Mouse (Mus musculus) liver, embryonic 16.5 days (tissue): Measurements from ENCODE around the gene Adgrg3. TPM values are rescaled to one million over a fixed set of nuclear protein-coding genes. Genes with fewer than 3 reads are reported as not detected.
A peak's percentile ranks its signal among the peaks of the same experiment; 100 is the strongest.

Experiments used
- ATAC-seq: fragments of 200-750 bp; cut with Nextera tagmentation; 2 replicates; pipeline ENCODE4 v1.8.0; 2017; ENCODE audit warnings: low read depth, mild to moderate bottlenecking, moderate number of reproducible peaks, moderate library complexity
- H3K27ac ChIP-seq: fragments of 300-500 bp; sonication (generic); 2 replicates; pipeline ENCODE4 v1.5.1; 2014; ENCODE audit warnings: mild to moderate bottlenecking, low read length
- H3K27me3 ChIP-seq: fragments of 300-500 bp; sonication (generic); 2 replicates; pipeline ENCODE4 v1.6.1; 2014; ENCODE audit warnings: low read depth, low read length, mixed read lengths; ENCODE audit not compliant: control insufficient read depth, insufficient read depth
- H3K36me3 ChIP-seq: fragments of 300-500 bp; sonication (generic); 2 replicates; pipeline ENCODE4 v1.6.1; 2014; ENCODE audit warnings: mild to moderate bottlenecking; ENCODE audit not compliant: control insufficient read depth, insufficient read depth
- H3K4me1 ChIP-seq: fragments of 300-500 bp; sonication (generic); 2 replicates; pipeline ENCODE4 v1.6.1; 2014; ENCODE audit warnings: low read depth, low read length, mixed read lengths; ENCODE audit not compliant: control insufficient read depth
- H3K4me2 ChIP-seq: fragments of 300-500 bp; sonication (generic); 2 replicates; pipeline ENCODE4 v1.6.1; 2014; ENCODE audit warnings: low read depth, low read length, mixed read lengths
- H3K4me3 ChIP-seq: fragments of 300-500 bp; sonication (generic); 2 replicates; pipeline ENCODE4 v1.5.1; 2014; ENCODE audit warnings: low read depth, mild to moderate bottlenecking, low read length
- H3K9ac ChIP-seq: fragments of 300-500 bp; sonication (generic); 2 replicates; pipeline ENCODE4 v1.6.1; 2014; ENCODE audit warnings: low read depth, low read length
- H3K9me3 ChIP-seq: fragments of 300-500 bp; sonication (generic); replicated peaks from 2 replicates; pipeline ENCODE4 v1.6.1; 2016; ENCODE audit warnings: low read length; ENCODE audit not compliant: control insufficient read depth
- WGBS: fragments of 180-500 bp; shearing (Covaris S2); extraction: QIAGEN DNeasy Blood & Tissue Kit; methylation state at CpG from one replicate; pipeline ENCODE4 v1.1.7; 2014; ENCODE audit not compliant: insufficient replicate concordance; 5-methylcytosine and 5-hydroxymethylcytosine counted together
- polyA plus RNA-seq: library from polyadenylated mRNA; unstranded; fragments of >200 nt; fragmentation: Nextera tagmentation; extraction: Ambion mirVana; gene quantifications from 2 replicates; pipeline ENCODE4 v1.2.1, GENCODE M21; 2015

Gene Adgrg3
- 8.3 and 9.1 TPM in 2 replicates for polyA plus RNA-seq

DNA sequence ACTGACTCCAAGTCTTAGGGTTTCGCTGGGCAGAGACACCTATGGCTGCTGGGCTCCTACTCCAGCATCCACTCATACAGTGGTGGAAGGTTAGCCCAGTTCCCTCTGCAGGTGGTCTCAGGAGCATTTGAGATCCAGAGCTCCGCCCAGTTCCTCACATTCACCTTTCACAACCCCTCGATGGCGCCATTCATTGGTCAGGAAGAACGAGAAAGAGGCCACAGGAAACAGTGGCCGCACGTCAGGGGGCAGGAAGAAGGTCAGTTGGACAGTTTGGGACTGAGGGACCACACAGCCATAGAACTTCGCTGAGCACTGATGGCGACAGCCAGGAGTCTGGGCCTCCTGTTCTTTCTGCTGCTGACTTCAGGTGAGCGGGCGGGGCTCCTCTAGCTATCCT lies at the start of gene Adgrg3:
Gene Adgrg3 (plus strand): TSS at position 242 of the 400 bp plus-strand sequence.
- H3K9ac ChIP-seq, result no peak within 1 kb of the TSS
- H3K27me3 ChIP-seq, result no peaks in the 10 kb centered on the region
- H3K4me1 ChIP-seq, result peaks cover 5% of the 10 kb centered on the region
- H3K4me3 ChIP-seq, result peak within 1 kb of the TSS; percentile 11
- no peaks in the 10 kb centered on the region for H3K9me3 ChIP-seq
- 45% methylated on average over 11 of the region's 11 CpGs for WGBS
- ATAC-seq, result no peak
- H3K27ac ChIP-seq, result no peak within 1 kb of the TSS
- H3K4me2 ChIP-seq, result no peak within 1 kb of the TSS
- H3K36me3 ChIP-seq, result peaks cover 19% of the 10 kb centered on the region

DNA sequence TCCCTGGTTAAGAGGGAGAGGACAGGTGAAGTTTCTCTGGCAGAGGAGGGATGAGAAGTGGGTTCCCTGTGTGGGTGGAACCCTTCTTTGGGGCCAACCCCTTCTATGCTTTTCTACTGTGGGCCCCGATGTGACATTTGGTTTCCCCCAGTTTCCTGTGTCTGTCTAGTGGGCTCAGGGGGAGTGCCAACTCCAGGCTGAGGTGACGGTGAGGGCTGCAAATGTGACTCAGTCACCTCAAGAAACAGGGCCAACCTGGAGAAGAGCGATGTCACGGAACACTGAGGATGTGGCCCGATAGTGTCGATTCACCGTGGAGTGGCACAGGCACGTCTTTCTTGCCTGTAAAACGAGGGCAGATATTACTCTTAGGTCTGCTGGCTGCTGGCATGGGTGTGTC lies 44.2 kb upstream of the Adgrg3 start:
- no peak overlapping the region for H3K9ac ChIP-seq
- no peak overlapping the region for H3K4me3 ChIP-seq
- no peaks in the 10 kb centered on the region; the same call in 1 of the 2 replicates for H3K27me3 ChIP-seq
- 47% methylated on average over 9 of the region's 9 CpGs for WGBS
- no peaks in the 10 kb centered on the region for H3K36me3 ChIP-seq
- H3K4me2 ChIP-seq, result no peak overlapping the region
- H3K9me3 ChIP-seq, result no peaks in the 10 kb centered on the region
- H3K27ac ChIP-seq, result no peak overlapping the region
- no peak for ATAC-seq
- H3K4me1 ChIP-seq, result peaks cover 44% of the 10 kb centered on the region

DNA sequence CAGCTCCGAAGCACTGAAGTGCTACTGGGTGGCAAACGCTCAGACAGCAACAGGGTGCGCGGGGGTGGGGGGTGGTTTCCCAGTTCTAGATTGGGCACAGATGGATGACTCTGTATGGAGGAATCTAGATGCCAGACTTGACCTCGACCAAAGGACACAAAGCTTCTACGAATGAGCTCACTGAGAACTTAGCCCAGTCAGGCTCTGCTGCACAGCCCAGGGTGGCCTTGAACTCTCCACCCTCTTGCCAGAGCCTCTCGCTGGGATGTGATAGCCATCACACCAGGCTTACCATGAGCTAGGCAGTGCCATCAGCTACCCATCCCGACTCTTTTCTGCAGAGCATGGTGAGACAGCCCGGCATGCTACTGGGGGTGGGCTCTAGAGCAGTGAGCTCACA lies 43.7 kb upstream of the Adgrg3 start:
- Histone ChIP-seq H3K9ac (no peak overlapping the region), H3K4me1 (peaks cover 49% of the 10 kb centered on the region), H3K4me2 (no peak overlapping the region), H3K27me3 (no peaks in the 10 kb centered on the region; the same call in 1 of the 2 replicates), H3K27ac (no peak overlapping the region), H3K36me3 (no peaks in the 10 kb centered on the region), H3K9me3 (no peaks in the 10 kb centered on the region), H3K4me3 (no peak overlapping the region)
- WGBS, result 60% methylated on average over 9 of the region's 9 CpGs
- ATAC-seq, result no peak

DNA sequence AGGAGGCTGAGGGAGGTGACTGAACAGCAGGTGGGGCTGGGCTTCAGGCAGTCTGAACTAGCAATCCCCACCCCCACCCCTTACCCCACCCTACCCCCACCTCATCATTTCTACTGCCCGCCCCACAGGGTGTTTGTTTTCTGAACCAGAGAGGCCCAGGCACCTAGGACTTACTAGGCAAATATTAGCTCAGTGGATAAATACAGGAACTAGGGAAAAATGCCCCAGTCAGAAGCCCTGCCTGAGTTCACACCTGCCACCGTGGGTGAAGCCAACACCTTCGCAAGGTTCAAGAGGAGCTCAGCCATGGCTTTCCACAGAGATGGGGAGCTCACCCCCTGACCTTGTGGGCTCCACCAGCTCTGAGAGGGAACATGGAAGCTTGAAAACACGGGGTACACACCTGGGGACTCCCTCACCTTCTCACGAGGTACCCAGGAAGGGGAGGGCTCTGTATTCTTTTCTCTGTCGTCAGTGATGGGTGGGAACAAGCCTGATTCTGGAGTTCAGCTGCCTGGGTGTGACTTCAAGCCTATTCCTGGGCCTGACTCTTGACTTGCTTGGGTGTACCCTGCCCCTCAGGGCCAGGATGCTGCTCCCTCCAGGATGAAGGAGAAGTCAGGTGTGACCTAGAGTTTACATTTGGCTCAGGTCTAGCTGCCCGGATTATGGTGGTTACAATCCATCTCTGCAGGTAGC lies 42.9 kb upstream of the Adgrg3 start, which contains the start of gene Adgrg1:
Gene Adgrg1 (plus strand): TSS at position 285 of the 699 bp plus-strand sequence.
- 48% methylated on average over 7 of the region's 7 CpGs for WGBS
- Histone ChIP-seq H3K9ac (no peak within 1 kb of the TSS), H3K36me3 (no peaks in the 10 kb centered on the region), H3K27ac (peak within 1 kb of the TSS; percentile 75), H3K4me2 (0 out of 2 replicates have a peak within 1 kb of the TSS, but pooled peaks have one; percentile 12), H3K4me1 (peaks cover 54% of the 10 kb centered on the region), H3K9me3 (no peaks in the 10 kb centered on the region), H3K27me3 (no peaks in the 10 kb centered on the region; the same call in 1 of the 2 replicates), H3K4me3 (peak within 1 kb of the TSS; percentile 7; the same call in 1 of the 2 replicates)
- peak; percentile 77 for ATAC-seq

DNA sequence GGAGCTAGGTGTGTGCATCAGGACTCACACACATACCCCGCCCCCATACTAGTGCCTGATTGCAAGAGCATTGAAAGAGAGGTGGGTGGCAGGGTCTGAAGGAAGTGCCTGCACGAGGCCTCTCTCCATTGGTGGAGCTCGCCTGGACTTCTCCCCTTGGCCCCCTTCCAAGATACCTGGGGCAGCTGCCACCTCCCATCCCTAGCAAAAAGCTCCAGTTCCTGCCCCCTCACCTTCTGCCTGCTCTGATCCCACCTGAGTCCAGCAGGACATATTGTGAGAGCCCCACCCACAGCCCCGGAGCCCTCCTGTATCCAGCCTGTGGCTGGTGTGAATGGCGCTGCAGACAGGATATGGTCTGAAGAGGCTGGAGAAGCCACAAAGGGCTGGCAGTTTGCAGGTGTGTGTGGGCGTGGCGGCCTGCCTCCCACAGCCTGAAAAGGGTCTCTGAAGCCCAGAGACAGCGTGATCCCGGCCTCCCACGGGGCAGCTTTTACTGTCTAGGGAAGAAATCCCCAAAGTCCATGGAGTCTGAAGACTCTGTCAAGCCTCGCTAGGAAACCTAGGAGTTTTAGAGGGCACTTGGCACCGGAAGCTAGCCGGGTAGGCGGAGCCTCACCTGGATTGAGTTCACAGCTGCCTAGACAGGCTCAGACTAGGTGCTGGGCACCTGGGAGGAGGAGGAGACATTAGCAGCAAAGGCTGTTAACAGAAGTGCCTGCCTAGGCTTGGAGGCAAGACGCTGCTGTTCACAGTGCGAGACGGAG lies 40.7 kb upstream of the Adgrg3 start:
- Histone ChIP-seq H3K9me3 (no peaks in the 10 kb centered on the region), H3K4me3 (peak overlapping the region; percentile 50), H3K9ac (peak overlapping the region; percentile 52), H3K36me3 (no peaks in the 10 kb centered on the region), H3K4me1 (peaks cover 59% of the 10 kb centered on the region), H3K4me2 (peak overlapping the region; percentile 73), H3K27me3 (no peaks in the 10 kb centered on the region; the same call in 1 of the 2 replicates), H3K27ac (peak overlapping the region; percentile 65)
- ATAC-seq, result peak; percentile 27
- 8% methylated on average over 17 of the region's 17 CpGs for WGBS

DNA sequence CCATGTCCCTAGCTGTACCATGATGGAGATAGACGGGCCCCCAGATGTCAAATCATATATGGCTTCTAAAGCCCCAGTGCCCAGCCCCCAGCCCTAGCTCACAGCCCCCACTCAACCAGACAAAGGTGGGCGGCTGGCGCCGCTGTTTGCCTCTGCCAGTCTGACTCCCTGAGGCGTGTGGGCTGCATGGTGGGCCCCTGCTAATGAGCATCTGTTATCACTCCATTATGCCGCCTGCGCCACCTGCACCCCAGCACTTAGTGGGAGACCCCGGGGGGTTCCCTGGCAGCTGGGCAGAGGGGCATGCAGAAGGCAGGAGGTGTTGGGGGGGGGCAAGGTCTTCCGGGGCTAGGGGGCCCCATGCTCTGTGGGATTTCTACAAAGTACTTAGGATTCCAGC lies 39.4 kb upstream of the Adgrg3 start:
- WGBS, result 15% methylated on average over 9 of the region's 9 CpGs
- H3K9ac ChIP-seq, result peak overlapping the region; percentile 45
- H3K27ac ChIP-seq, result no peak overlapping the region
- peak overlapping the region; percentile 50 for H3K4me3 ChIP-seq
- no peaks in the 10 kb centered on the region for H3K9me3 ChIP-seq
- no peak for ATAC-seq
- no peaks in the 10 kb centered on the region; the same call in 1 of the 2 replicates for H3K27me3 ChIP-seq
- no peaks in the 10 kb centered on the region for H3K36me3 ChIP-seq
- H3K4me1 ChIP-seq, result peaks cover 67% of the 10 kb centered on the region
- H3K4me2 ChIP-seq, result peak overlapping the region; percentile 73

DNA sequence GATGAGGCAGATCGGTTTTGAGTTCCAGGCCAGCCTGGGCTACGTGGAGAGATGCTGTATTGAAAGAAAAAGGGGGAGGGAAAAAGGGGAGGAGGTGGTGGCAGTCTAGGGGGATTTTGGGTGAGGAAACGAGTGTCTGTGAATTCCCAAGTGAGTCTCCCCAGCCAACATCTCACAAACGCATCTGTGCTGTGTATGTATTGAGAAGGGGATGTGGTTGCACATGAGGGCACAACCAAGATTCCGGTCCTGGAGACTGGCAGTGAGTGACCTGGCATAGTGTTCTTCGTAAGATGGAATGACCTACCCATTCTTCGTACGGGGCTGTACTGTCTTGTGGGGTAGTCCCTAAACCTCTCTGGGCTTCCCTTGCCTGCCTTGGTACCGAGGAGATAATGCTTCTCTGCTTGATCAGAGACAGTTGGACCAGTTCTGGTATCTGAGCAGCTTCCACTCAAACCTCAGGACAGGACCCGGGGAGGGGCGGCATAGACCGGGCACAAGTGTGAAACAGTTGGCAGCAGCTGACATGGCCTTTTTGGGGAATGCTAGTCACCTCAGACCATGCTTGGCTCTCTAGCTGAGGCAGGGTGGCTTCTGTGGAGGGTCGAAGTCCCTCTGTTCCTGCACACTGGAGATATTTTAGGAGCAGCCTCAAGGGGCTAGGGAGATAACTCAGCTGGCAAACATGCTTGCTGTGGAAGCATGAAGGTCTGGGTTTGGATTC lies 38.7 kb upstream of the Adgrg3 start:
- H3K36me3 ChIP-seq, result no peaks in the 10 kb centered on the region
- 18% methylated on average over 13 of the region's 13 CpGs for WGBS
- H3K9me3 ChIP-seq, result no peaks in the 10 kb centered on the region
- H3K9ac ChIP-seq, result no peak overlapping the region; the same call in 1 of the 2 replicates
- no peak for ATAC-seq
- H3K4me2 ChIP-seq, result peak overlapping the region; percentile 73
- peak overlapping the region; percentile 50; the same call in 1 of the 2 replicates for H3K4me3 ChIP-seq
- H3K27ac ChIP-seq, result peak overlapping the region; percentile 7; the same call in 1 of the 2 replicates
- no peaks in the 10 kb centered on the region; the same call in 1 of the 2 replicates for H3K27me3 ChIP-seq
- H3K4me1 ChIP-seq, result peaks cover 70% of the 10 kb centered on the region

DNA sequence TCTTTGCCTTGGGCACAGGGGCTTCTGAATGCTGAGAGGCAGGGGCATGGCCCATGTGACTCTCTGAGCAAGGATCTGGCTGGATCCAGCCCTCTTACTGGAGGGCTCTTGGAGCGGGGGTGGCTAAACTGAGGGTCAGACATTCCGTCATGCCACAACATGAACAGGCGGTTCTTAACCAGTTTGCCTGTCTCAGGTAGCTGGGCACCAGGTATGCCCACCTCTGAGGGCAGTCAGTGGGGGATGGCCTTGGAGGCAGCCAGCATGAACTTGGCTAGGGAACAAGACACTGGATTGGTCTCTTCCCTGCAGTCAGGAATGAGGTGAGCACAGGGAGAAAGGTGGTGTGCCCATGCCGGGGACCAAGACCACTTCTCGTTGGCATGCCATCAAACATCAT lies 37.3 kb upstream of the Adgrg3 start:
- Histone ChIP-seq H3K4me2 (no peak overlapping the region), H3K27me3 (no peaks in the 10 kb centered on the region; the same call in 1 of the 2 replicates)

More for the DNA sequence above, 37.3 kb upstream of the Adgrg3 start:
- no peak overlapping the region for H3K27ac ChIP-seq
- no peak overlapping the region for H3K4me3 ChIP-seq
- H3K9ac ChIP-seq, result no peak overlapping the region
- H3K4me1 ChIP-seq, result peaks cover 69% of the 10 kb centered on the region
- 63% methylated on average over 5 of the region's 5 CpGs for WGBS
- H3K9me3 ChIP-seq, result no peaks in the 10 kb centered on the region
- no peak for ATAC-seq
- no peaks in the 10 kb centered on the region for H3K36me3 ChIP-seq
